Mouse (Mus musculus): ENCODE results near the gene Tnc. TPM values are rescaled to one million over a fixed set of nuclear protein-coding genes. Genes with fewer than 3 reads are reported as not detected.

Gene Tnc
- polyA plus RNA-seq, 1 experiment: 20.1 TPM

- Histone ChIP-seq H3K27ac (ENCODE audit: insufficient read depth, low read depth, low read length) (no peak overlapping the region), H3K36me3 (ENCODE audit: control insufficient read depth, insufficient read depth, low read length) (no peaks in the 10 kb centered on the region), H3K4me1 (ENCODE audit: control insufficient read depth, insufficient read depth, insufficient read length, low read length) (no peaks in the 10 kb centered on the region), H3K27me3 (ENCODE audit: control insufficient read depth, insufficient read depth, low read length) (no peaks in the 10 kb centered on the region), H3K4me3 (ENCODE audit: low read depth, low read length) (no peak overlapping the region)
- TF ChIP-seq POLR2A (IDR thresholded peaks at IDR 0.05; ENCODE audit: low read depth, low read length): no peak
- TF ChIP-seq CTCF (IDR thresholded peaks at IDR 0.05; ENCODE audit: extremely low read depth, insufficient read length, insufficient replicate concordance, low read depth, low read length): peak; percentile 75; the same call in 1 of the 2 replicates
- WGBS: 29% methylated on average over 12 of the region's 12 CpGs
Observed at GRCm38 (mm10) chr4:63948066-63948687, 98.6 kb downstream of the Tnc start.

GRCm38 (mm10) chr4:63943813-63944212, 103.0 kb downstream of the Tnc start:
- Histone ChIP-seq H3K27me3 (ENCODE audit: control insufficient read depth, insufficient read depth, low read length) (no peaks in the 10 kb centered on the region), H3K27ac (ENCODE audit: insufficient read depth, low read depth, low read length) (no peak overlapping the region), H3K36me3 (ENCODE audit: control insufficient read depth, insufficient read depth, low read length) (no peaks in the 10 kb centered on the region), H3K4me3 (ENCODE audit: low read depth, low read length) (no peak overlapping the region), H3K4me1 (ENCODE audit: control insufficient read depth, insufficient read depth, insufficient read length, low read length) (no peaks in the 10 kb centered on the region)
- 51% methylated on average over 5 of the region's 5 CpGs for WGBS
- no peak for TF ChIP-seq CTCF (IDR thresholded peaks at IDR 0.05; ENCODE audit: extremely low read depth, insufficient read length, insufficient replicate concordance, low read depth, low read length)

- H3K4me1 ChIP-seq (ENCODE audit: control insufficient read depth, insufficient read depth, insufficient read length, low read length): no peaks in the 10 kb centered on the region
- H3K36me3 ChIP-seq (ENCODE audit: control insufficient read depth, insufficient read depth, low read length): no peaks in the 10 kb centered on the region
- H3K4me3 ChIP-seq (ENCODE audit: low read depth, low read length): no peak overlapping the region
- 77% methylated on average over 3 of the region's 3 CpGs for WGBS
- H3K27ac ChIP-seq (ENCODE audit: insufficient read depth, low read depth, low read length): no peak overlapping the region
- no peaks in the 10 kb centered on the region for H3K27me3 ChIP-seq (ENCODE audit: control insufficient read depth, insufficient read depth, low read length)
- TF ChIP-seq CTCF (IDR thresholded peaks at IDR 0.05; ENCODE audit: extremely low read depth, insufficient read length, insufficient replicate concordance, low read depth, low read length) (no peak), POLR2A (IDR thresholded peaks at IDR 0.05; ENCODE audit: low read depth, low read length) (no peak)
Observed at GRCm38 (mm10) chr4:63942875-63943274, 103.9 kb downstream of the Tnc start.

GRCm38 (mm10) chr4:63941420-63941819, 105.4 kb downstream of the Tnc start:
- no peaks in the 10 kb centered on the region for H3K4me1 ChIP-seq (ENCODE audit: control insufficient read depth, insufficient read depth, insufficient read length, low read length)
- 76% methylated on average over 2 of the region's 2 CpGs for WGBS
- no peak for TF ChIP-seq CTCF (IDR thresholded peaks at IDR 0.05; ENCODE audit: extremely low read depth, insufficient read length, insufficient replicate concordance, low read depth, low read length)
- TF ChIP-seq POLR2A (IDR thresholded peaks at IDR 0.05; ENCODE audit: low read depth, low read length): no peak
- no peak overlapping the region for H3K4me3 ChIP-seq (ENCODE audit: low read depth, low read length)
- H3K36me3 ChIP-seq (ENCODE audit: control insufficient read depth, insufficient read depth, low read length): no peaks in the 10 kb centered on the region
- no peaks in the 10 kb centered on the region for H3K27me3 ChIP-seq (ENCODE audit: control insufficient read depth, insufficient read depth, low read length)
- no peak overlapping the region for H3K27ac ChIP-seq (ENCODE audit: insufficient read depth, low read depth, low read length)

- Histone ChIP-seq H3K4me1 (ENCODE audit: control insufficient read depth, insufficient read depth, insufficient read length, low read length) (no peaks in the 10 kb centered on the region), H3K4me3 (ENCODE audit: low read depth, low read length) (no peak overlapping the region), H3K36me3 (ENCODE audit: control insufficient read depth, insufficient read depth, low read length) (no peaks in the 10 kb centered on the region), H3K27me3 (ENCODE audit: control insufficient read depth, insufficient read depth, low read length) (no peaks in the 10 kb centered on the region; the same call in 1 of the 2 replicates), H3K27ac (ENCODE audit: insufficient read depth, low read depth, low read length) (no peak overlapping the region)
- TF ChIP-seq CTCF (IDR thresholded peaks at IDR 0.05; ENCODE audit: extremely low read depth, insufficient read length, insufficient replicate concordance, low read depth, low read length) (no peak), POLR2A (IDR thresholded peaks at IDR 0.05; ENCODE audit: low read depth, low read length) (no peak)
- 71% methylated on average over 3 of the region's 3 CpGs for WGBS
Observed at GRCm38 (mm10) chr4:63939428-63939827, 107.4 kb downstream of the Tnc start.

- H3K4me1 ChIP-seq (ENCODE audit: control insufficient read depth, insufficient read depth, insufficient read length, low read length): no peaks in the 10 kb centered on the region
- H3K36me3 ChIP-seq (ENCODE audit: control insufficient read depth, insufficient read depth, low read length): no peaks in the 10 kb centered on the region
- WGBS: 74% methylated on average over 4 of the region's 4 CpGs
- no peak overlapping the region for H3K27ac ChIP-seq (ENCODE audit: insufficient read depth, low read depth, low read length)
- no peaks in the 10 kb centered on the region; the same call in 1 of the 2 replicates for H3K27me3 ChIP-seq (ENCODE audit: control insufficient read depth, insufficient read depth, low read length)
- H3K4me3 ChIP-seq (ENCODE audit: low read depth, low read length): no peak overlapping the region
- no peak for TF ChIP-seq POLR2A (IDR thresholded peaks at IDR 0.05; ENCODE audit: low read depth, low read length)
- TF ChIP-seq CTCF (IDR thresholded peaks at IDR 0.05; ENCODE audit: extremely low read depth, insufficient read length, insufficient replicate concordance, low read depth, low read length): no peak
Observed at GRCm38 (mm10) chr4:63935960-63936359, 110.9 kb downstream of the Tnc start.

- Histone ChIP-seq H3K4me1 (ENCODE audit: control insufficient read depth, insufficient read depth, insufficient read length, low read length) (no peaks in the 10 kb centered on the region), H3K27ac (ENCODE audit: insufficient read depth, low read depth, low read length) (no peak overlapping the region), H3K4me3 (ENCODE audit: low read depth, low read length) (no peak overlapping the region), H3K36me3 (ENCODE audit: control insufficient read depth, insufficient read depth, low read length) (no peaks in the 10 kb centered on the region), H3K27me3 (ENCODE audit: control insufficient read depth, insufficient read depth, low read length) (no peaks in the 10 kb centered on the region; the same call in 1 of the 2 replicates)
- WGBS: 75% methylated on average over 9 of the region's 9 CpGs
- TF ChIP-seq POLR2A (IDR thresholded peaks at IDR 0.05; ENCODE audit: low read depth, low read length) (no peak), CTCF (IDR thresholded peaks at IDR 0.05; ENCODE audit: extremely low read depth, insufficient read length, insufficient replicate concordance, low read depth, low read length) (no peak)
Observed at GRCm38 (mm10) chr4:63935314-63935713, 111.5 kb downstream of the Tnc start.
